Mouse (Mus musculus) lung, embryonic 14.5 days (tissue): ENCODE results near the gene Pcsk6. TPM values are rescaled to one million over a fixed set of nuclear protein-coding genes. Genes with fewer than 3 reads are reported as not detected.

Source experiments
- ATAC-seq: fragments of 200-750 bp; cut with Nextera tagmentation; 2 replicates; pipeline ENCODE4 v1.8.0; 2017; ENCODE audit warnings: mild to moderate bottlenecking, moderate TSS enrichment, moderate library complexity; ENCODE audit not compliant: insufficient read depth
- DNase-seq: peaks from one replicate; pipeline ENCODE4 v3.0.0-alpha.2; 2015
- H3K27ac ChIP-seq: fragments of 300-500 bp; sonication (generic); 2 replicates; pipeline ENCODE4 v1.5.1; 2014; ENCODE audit warnings: low read depth, mild to moderate bottlenecking, moderate library complexity
- H3K27me3 ChIP-seq: fragments of 300-500 bp; sonication (generic); 2 replicates; pipeline ENCODE4 v1.6.1; 2014; ENCODE audit warnings: low read length, control low read depth; ENCODE audit not compliant: insufficient read depth
- H3K36me3 ChIP-seq: fragments of 300-500 bp; sonication (generic); 2 replicates; pipeline ENCODE4 v1.6.1; 2014; ENCODE audit warnings: control low read depth; ENCODE audit not compliant: insufficient read depth
- H3K4me1 ChIP-seq: fragments of 300-500 bp; sonication (generic); 2 replicates; pipeline ENCODE4 v1.6.1; 2014; ENCODE audit warnings: antibody characterized with exemption, control low read depth; ENCODE audit not compliant: insufficient read depth
- H3K4me2 ChIP-seq: fragments of 300-500 bp; sonication (generic); 2 replicates; pipeline ENCODE4 v1.6.1; 2014; ENCODE audit warnings: mild to moderate bottlenecking
- H3K4me3 ChIP-seq: fragments of 300-500 bp; sonication (generic); 2 replicates; pipeline ENCODE4 v1.5.1; 2014; ENCODE audit warnings: low read depth, low read length
- H3K9ac ChIP-seq: fragments of 300-500 bp; sonication (generic); 2 replicates; pipeline ENCODE4 v1.6.1; 2014
- H3K9me3 ChIP-seq: fragments of 300-500 bp; sonication (generic); 2 replicates; pipeline ENCODE4 v1.6.1; 2016; ENCODE audit warnings: low read depth, low read length, control low read depth
- CTCF ChIP-seq: IDR thresholded peaks from 2 replicates; pipeline ENCODE4 v1.5.1; 2016; ENCODE audit warnings: antibody characterized with exemption, low read depth
- WGBS: fragments of 180-500 bp; shearing (Covaris S2); extraction: QIAGEN DNeasy Blood & Tissue Kit; methylation state at CpG from one replicate; pipeline ENCODE4 v1.1.7; 2014; 5-methylcytosine and 5-hydroxymethylcytosine counted together
- polyA plus RNA-seq: library from polyadenylated mRNA; unstranded; fragments of >200 nt; fragmentation: Nextera tagmentation; extraction: Ambion mirVana; gene quantifications from 2 replicates; pipeline ENCODE4 v1.2.1, GENCODE M21; 2014

Gene Pcsk6
- polyA plus RNA-seq, 1 experiment from 2014 or later: 9.2 TPM

DNA sequence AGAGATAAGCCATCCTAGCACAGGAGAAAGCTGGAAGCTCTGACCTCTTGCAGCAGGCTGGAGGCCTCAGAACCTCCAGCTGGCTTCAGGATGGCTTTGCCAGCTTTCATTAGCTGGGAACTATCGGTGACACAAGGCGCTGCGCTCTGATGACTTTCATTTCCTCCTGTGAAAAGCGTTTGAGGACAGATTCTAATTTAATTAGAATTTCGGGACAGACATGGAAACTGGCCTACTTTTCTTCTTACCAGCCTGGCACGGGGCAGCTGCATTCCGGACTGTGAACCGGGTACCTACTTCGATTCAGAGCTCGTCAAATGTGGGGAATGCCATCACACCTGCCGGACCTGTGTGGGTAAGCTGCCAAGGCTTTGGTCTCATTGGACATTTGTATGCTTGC is 177.2 kb downstream of the Pcsk6 start:
- Histone ChIP-seq H3K4me1 (no peaks in the 10 kb centered on the region), H3K9ac (no peak overlapping the region), H3K27ac (no peak overlapping the region), H3K4me3 (no peak overlapping the region), H3K27me3 (no peaks in the 10 kb centered on the region), H3K9me3 (no peaks in the 10 kb centered on the region), H3K4me2 (no peak overlapping the region), H3K36me3 (no peaks in the 10 kb centered on the region)
- WGBS: 80% methylated on average over 11 of the region's 11 CpGs
- ATAC-seq: no peak
- DNase-seq: no peak
- TF ChIP-seq CTCF: no peak

DNA sequence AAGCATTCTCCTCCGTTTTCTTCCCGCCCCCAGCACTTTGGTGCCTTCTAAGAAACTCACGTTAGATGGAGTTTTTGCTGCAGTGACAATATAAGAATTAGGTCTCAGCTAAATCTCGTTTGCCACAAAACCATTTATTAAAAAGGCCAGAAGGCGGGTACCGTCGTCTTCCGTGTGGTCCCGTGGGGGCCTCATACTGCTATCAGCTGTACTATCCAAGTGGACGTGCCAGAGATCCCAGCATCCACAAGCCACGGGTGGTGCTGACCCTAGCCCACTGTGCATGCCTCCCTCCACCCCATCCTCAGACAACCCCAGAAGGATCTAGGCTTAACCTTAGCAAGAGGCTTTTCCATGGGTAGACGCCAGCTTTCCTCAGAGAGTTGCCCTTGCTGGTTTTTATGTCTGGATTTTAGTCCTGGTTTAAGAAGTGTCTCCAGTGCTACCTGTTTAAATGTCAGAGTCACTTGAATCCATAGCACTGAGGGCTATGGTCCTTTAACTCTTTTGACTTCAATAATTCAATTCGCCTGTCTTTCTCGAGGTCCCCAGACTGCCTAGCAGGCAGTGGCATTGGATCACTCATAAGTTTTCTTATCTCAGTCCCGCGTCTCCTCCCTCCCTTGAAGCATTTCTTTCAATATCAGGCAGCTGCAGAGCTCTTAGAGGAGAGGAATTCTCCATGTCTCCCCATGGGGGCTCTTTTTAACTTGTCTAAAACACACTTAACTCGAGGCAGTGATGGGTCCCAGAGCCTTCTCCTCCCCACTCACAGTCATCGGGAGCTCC is 178.7 kb downstream of the Pcsk6 start:
- H3K36me3 ChIP-seq: no peaks in the 10 kb centered on the region
- DNase-seq: no peak
- WGBS: 72% methylated on average over 18 of the region's 18 CpGs
- H3K4me1 ChIP-seq: no peaks in the 10 kb centered on the region
- H3K4me2 ChIP-seq: no peak overlapping the region
- no peak overlapping the region for H3K4me3 ChIP-seq
- H3K9me3 ChIP-seq: no peaks in the 10 kb centered on the region
- no peak overlapping the region for H3K27ac ChIP-seq
- H3K9ac ChIP-seq: no peak overlapping the region
- no peak for TF ChIP-seq CTCF
- H3K27me3 ChIP-seq: no peaks in the 10 kb centered on the region
- ATAC-seq: no peak

DNA sequence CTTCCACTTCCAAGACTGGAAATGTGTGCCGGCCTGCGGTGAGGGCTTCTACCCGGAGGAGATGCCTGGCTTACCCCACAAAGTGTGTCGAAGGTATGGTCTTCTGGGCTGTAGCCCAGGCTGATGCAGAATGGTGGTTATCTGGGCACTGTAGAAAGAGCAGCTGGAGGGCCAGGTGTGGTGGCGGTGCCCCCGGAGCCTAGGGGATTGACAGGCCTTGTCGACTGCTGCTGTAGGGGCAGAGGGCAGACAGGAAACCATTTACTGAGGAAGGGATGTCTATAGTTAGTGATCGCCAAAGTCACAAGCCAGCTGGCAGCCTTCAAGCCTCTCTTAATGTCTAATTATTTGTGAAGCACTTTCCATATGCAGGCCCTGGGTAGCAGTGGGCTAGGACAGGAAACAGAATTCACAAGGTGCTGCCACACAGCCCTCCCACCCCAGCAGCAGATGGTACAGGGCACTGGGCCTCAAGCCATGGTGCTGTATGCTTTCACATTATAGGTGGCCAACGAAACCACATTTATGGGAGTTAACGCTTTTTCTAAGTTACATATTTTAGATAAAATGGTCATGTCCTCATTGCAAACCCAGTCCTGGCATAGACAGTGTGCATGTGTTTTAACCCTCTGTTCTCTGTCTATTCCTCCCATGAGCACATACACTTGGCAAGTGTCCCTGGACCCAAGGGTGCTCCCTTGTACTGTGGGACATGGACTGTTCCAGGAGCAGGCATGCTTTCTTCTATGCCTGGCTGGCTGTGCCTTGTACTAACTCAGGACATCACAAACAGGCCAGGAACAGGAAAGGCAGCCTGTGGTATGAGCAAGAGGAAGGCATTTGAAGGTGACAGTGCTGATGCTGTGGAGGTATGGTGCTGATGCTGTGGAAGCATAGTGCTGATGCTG is 182.3 kb downstream of the Pcsk6 start, which contains the start of gene Gm45213:
Gm45213 (plus strand) TSS at position 51 of the 908 bp plus-strand sequence.
- no peak for TF ChIP-seq CTCF
- Histone ChIP-seq H3K9ac (no peak within 1 kb of the TSS), H3K36me3 (no peaks in the 10 kb centered on the region), H3K9me3 (no peaks in the 10 kb centered on the region), H3K4me1 (no peaks in the 10 kb centered on the region), H3K27ac (no peak within 1 kb of the TSS), H3K4me2 (no peak within 1 kb of the TSS), H3K27me3 (no peaks in the 10 kb centered on the region), H3K4me3 (no peak within 1 kb of the TSS)
- DNase-seq (no peak), ATAC-seq (no peak)
- 68% methylated on average over 10 of the region's 10 CpGs for WGBS

DNA sequence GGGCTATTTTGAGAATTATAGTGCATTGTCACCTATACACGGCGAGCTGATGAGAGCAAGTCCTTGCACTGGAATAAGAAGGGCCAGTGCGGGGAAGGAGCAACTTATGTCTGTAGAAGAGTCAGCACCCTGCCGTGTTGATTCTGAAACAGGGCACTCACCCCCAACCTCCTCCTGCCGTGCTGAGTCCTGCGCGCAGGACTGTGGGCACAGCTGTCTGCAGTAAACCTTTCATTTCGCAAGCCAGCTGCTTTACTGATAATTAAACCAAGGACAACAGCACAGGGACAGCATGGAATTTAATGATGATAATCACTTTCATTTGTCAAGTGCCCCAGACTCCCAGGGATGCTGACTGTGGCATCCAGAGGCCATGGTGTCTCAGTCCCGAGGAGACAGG is 183.1 kb downstream of the Pcsk6 start:
- Histone ChIP-seq H3K36me3 (no peaks in the 10 kb centered on the region), H3K27me3 (no peaks in the 10 kb centered on the region), H3K27ac (no peak overlapping the region), H3K9me3 (no peaks in the 10 kb centered on the region), H3K4me1 (no peaks in the 10 kb centered on the region), H3K4me3 (no peak overlapping the region), H3K4me2 (no peak overlapping the region), H3K9ac (no peak overlapping the region)
- WGBS: 55% methylated on average over 9 of the region's 9 CpGs
- no peak for DNase-seq
- TF ChIP-seq CTCF: no peak
- ATAC-seq: no peak

DNA sequence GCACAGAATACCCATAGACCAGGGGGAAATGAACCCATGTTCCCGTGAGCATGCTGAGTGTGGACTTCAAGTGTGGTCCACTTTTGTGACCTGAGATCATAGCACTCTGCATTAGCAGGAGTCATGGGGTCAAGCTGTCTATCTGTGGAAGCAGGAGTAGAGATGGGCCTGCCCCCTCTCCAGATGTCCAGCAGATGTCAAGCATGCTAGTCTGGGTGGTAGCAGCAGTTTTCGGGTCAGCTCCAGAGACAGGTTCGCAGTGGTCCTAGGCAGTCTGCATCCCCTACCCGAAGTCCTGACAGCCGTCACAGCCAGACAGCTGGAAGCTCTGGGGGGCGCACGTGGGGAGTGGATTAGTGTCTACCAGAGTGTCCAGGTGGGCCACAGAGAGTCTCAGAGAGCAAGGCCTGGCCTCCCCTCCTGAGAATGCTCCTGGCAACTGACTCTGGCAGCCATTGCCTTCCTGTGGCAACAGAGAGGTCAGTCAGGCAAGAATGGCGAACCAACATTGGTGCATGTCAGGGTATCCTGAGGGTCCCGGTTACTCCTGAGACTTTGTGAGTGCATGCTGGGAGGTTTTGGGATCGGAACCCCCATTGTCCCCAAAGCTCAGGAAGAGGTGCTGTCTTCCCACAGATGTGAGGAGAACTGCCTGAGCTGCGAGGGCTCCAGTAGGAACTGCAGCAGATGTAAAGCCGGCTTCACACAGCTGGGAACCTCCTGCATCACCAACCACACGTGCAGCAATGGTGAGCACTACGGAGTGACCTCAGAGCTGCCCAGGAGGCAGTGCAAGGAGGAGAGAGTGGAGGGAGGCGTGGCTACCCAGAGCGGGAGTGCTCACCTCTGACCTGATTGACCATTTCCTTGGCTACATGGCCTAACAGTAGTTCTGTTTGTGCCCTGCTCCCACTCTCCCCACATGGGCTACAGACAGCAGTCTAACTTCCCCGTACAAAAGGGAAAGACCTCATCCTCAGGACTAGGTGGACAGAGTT is 185.7 kb downstream of the Pcsk6 start:
- ATAC-seq (no peak), DNase-seq (no peak)
- Histone ChIP-seq H3K9ac (no peak overlapping the region), H3K4me3 (no peak overlapping the region), H3K36me3 (no peaks in the 10 kb centered on the region), H3K4me1 (no peaks in the 10 kb centered on the region), H3K9me3 (no peaks in the 10 kb centered on the region), H3K27ac (no peak overlapping the region), H3K4me2 (no peak overlapping the region), H3K27me3 (no peaks in the 10 kb centered on the region)
- 49% methylated on average over 17 of the region's 17 CpGs for WGBS
- TF ChIP-seq CTCF: no peak

DNA sequence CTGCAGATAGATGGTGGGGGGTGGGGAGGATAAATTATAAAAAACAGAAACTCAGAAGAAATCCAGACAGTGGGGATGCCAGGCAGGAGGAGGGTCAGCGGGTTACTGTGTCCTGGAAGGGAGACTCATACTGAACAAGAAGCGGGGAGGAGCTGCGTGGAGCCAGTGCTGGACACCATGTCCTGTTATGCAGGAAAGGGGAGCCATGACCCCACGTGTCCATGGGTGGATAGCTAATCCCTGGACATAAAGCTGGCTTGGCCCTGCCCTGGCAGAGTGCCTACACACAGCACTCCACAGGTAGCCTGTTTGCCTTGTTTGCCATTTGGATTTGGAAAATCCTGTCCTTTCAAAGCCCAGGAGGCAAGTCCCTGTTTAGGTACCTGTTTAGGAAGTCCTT is 186.4 kb downstream of the Pcsk6 start:
- H3K4me2 ChIP-seq: no peak overlapping the region
- H3K27ac ChIP-seq: no peak overlapping the region
- ATAC-seq (no peak), DNase-seq (no peak)
- H3K27me3 ChIP-seq: no peaks in the 10 kb centered on the region
- no peaks in the 10 kb centered on the region for H3K9me3 ChIP-seq
- H3K4me1 ChIP-seq: no peaks in the 10 kb centered on the region
- H3K36me3 ChIP-seq: no peaks in the 10 kb centered on the region
- 75% methylated on average over 4 of the region's 4 CpGs for WGBS
- H3K4me3 ChIP-seq: no peak overlapping the region
- no peak overlapping the region for H3K9ac ChIP-seq
- TF ChIP-seq CTCF: no peak
